Mouse (Mus musculus) layer of hippocampus, adult 18-20 months (tissue): ENCODE results near the gene Gcc2. TPM values are rescaled to one million over a fixed set of nuclear protein-coding genes. Genes with fewer than 3 reads are reported as not detected.

ENCODE experiments used
- total RNA-seq, 2 experiments: library from RNA; stranded (reverse); gene quantifications; 2 replicates each; pipeline ENCODE4 v1.2.3; 2021

Gene Gcc2
- total RNA-seq, 2 experiments from 2014 or later, result 77.6 to 89.1 TPM

Other genes with a start within 250 kb of the Gcc2 start
- not detected for gene AW822073, start 30.6 kb upstream of the Gcc2 start, total RNA-seq
- not detected for gene Duxf3, start 22.8 kb upstream of the Gcc2 start, total RNA-seq
- not detected for gene Gm4981, start 18.8 kb upstream of the Gcc2 start, total RNA-seq
- gene Lims1, start 68.0 kb downstream of the Gcc2 start, total RNA-seq, result 10 to 100 TPM; 18.9 to 20.4 TPM
- gene Ranbp2, start 191.4 kb downstream of the Gcc2 start, total RNA-seq, result 10 to 100 TPM; 79.4 to 80.8 TPM
- 1 to 10 TPM; 3.2 to 3.8 TPM for gene Ccdc138, start 242.5 kb downstream of the Gcc2 start, total RNA-seq